Mouse (Mus musculus): ENCODE results near the gene Vwa8.

GRCm38 (mm10) chr14:79137100-79137499 lies 288.2 kb downstream of the Vwa8 start:
- TF ChIP-seq HCFC1 (IDR thresholded peaks at IDR 0.05; ENCODE audit: borderline replicate concordance, insufficient read depth, low read length) (no peak), ZC3H11A (IDR thresholded peaks at IDR 0.05; ENCODE audit: borderline replicate concordance, low read depth, low read length) (no peak)

Data from ES-E14 (cell line).